Mouse (Mus musculus): Measurements from ENCODE around the gene Tgfbr3.

- TF ChIP-seq CTCF (IDR thresholded peaks at IDR 0.05; ENCODE audit: borderline replicate concordance, control insufficient read depth, extremely low read depth, insufficient read depth, low read length, poor library complexity) (no peak), POLR2A (IDR thresholded peaks at IDR 0.05; ENCODE audit: control insufficient read depth, extremely low read depth, insufficient read depth, low read length, poor library complexity) (no peak)
Measured at GRCm38 (mm10) chr5:107165271-107165670, 124.2 kb downstream of the Tgfbr3 start.
